Mouse (Mus musculus) midbrain, embryonic 16.5 days (tissue): ENCODE measurements around the gene Rftn1. TPM values are rescaled to one million over a fixed set of nuclear protein-coding genes. Genes with fewer than 3 reads are reported as not detected.
A peak's percentile ranks its signal among the peaks of the same experiment; 100 is the strongest.
"Not testable (repeated sequence)": the region's sequence is repeated elsewhere in the genome, so short reads cannot be mapped to it uniquely, and the experiment has no call there.

Source experiments
- ATAC-seq: fragments of 200-750 bp; cut with Nextera tagmentation; 2 replicates; pipeline ENCODE4 v1.8.0; 2017; ENCODE audit warnings: moderate TSS enrichment
- H3K27ac ChIP-seq: fragments of 300-500 bp; sonication (generic); 2 replicates; pipeline ENCODE4 v1.5.1; 2014; ENCODE audit warnings: mild to moderate bottlenecking, low read length, mixed read lengths
- H3K27me3 ChIP-seq: fragments of 300-500 bp; sonication (generic); 2 replicates; pipeline ENCODE4 v1.6.1; 2014; ENCODE audit warnings: low read depth, low read length, mixed read lengths; ENCODE audit not compliant: control insufficient read depth, insufficient read depth
- H3K36me3 ChIP-seq: fragments of 300-500 bp; sonication (generic); 2 replicates; pipeline ENCODE4 v1.6.1; 2014; ENCODE audit warnings: mild to moderate bottlenecking, low read length, moderate library complexity, mixed read lengths; ENCODE audit not compliant: control insufficient read depth, insufficient read depth
- H3K4me1 ChIP-seq: fragments of 300-500 bp; sonication (generic); 2 replicates; pipeline ENCODE4 v1.6.1; 2014; ENCODE audit warnings: mild to moderate bottlenecking, low read length, mixed read lengths; ENCODE audit not compliant: control insufficient read depth, insufficient read depth
- H3K4me2 ChIP-seq: fragments of 300-500 bp; sonication (generic); 2 replicates; pipeline ENCODE4 v1.6.1; 2014; ENCODE audit warnings: mild to moderate bottlenecking, low read length, mixed read lengths
- H3K4me3 ChIP-seq: fragments of 300-500 bp; sonication (generic); 2 replicates; pipeline ENCODE4 v1.5.1; 2014; ENCODE audit warnings: low read depth, mild to moderate bottlenecking, low read length, moderate library complexity, mixed read lengths
- H3K9ac ChIP-seq: fragments of 300-500 bp; sonication (generic); 2 replicates; pipeline ENCODE4 v1.6.1; 2014; ENCODE audit warnings: low read depth, low read length, mixed read lengths
- H3K9me3 ChIP-seq: fragments of 300-500 bp; sonication (generic); replicated peaks from 2 replicates; pipeline ENCODE4 v1.6.1; 2014; ENCODE audit warnings: mild to moderate bottlenecking, low read length, mixed read lengths; ENCODE audit not compliant: control insufficient read depth, poor library complexity, severe bottlenecking
- WGBS: fragments of 180-500 bp; shearing (Covaris S2); extraction: QIAGEN DNeasy Blood & Tissue Kit; methylation state at CpG from one replicate; pipeline ENCODE4 v1.1.7; 2014; 5-methylcytosine and 5-hydroxymethylcytosine counted together
- polyA plus RNA-seq: library from polyadenylated mRNA; unstranded; fragments of >200 nt; fragmentation: Nextera tagmentation; extraction: Ambion mirVana; gene quantifications from 2 replicates; pipeline ENCODE4 v1.2.1, GENCODE M21; 2015

The Rftn1 gene
- polyA plus RNA-seq, 1 experiment from 2014 or later, result 28.2 TPM

DNA sequence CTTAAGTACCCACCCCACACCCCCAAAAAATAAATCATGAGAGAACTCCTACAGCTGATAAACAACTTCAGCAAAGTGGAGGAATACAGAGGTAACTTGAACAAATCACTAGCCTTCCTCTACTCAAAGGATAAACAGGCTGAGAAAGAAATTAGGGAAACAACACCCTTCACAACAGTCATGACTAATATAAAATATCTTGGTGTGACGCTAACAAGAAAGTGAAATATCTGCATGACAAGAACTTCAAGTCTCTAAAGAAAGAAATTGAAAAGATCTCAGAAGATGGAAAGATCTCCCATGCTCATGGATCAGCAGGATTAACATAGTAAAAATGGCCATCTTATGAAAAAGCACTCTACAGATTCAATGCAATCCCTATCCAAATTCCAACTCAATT is 15.8 kb upstream of the Rftn1 start:
- H3K9me3 ChIP-seq, H3K4me2 ChIP-seq, H3K36me3 ChIP-seq, ATAC-seq, H3K27ac ChIP-seq, H3K9ac ChIP-seq, H3K4me1 ChIP-seq, H3K27me3 ChIP-seq, H3K4me3 ChIP-seq: not testable (repeated sequence)
- WGBS, result 97% methylated on average over 1 of the region's 1 CpGs

DNA sequence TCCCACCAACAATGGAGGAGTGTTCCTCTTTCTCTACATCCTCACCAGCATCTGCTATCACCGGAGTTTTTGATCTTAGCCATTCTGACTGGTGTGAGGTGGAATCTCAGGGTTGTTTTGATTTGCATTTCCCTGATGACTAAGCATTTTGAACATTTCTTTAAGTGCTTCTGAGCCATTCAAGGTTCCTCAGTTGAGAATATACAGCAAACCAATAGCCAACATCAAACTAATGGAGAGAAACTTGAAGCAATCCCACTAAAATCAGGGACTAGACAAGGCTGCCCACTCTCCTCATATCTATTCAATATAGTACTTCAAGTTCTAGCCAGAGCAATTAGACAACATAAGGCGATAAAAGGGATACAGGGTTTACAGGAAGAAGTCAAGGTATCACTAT is 15.4 kb upstream of the Rftn1 start:
- ATAC-seq, H3K4me2 ChIP-seq, H3K36me3 ChIP-seq, H3K4me3 ChIP-seq, H3K4me1 ChIP-seq, H3K27me3 ChIP-seq, H3K9ac ChIP-seq, H3K27ac ChIP-seq, H3K9me3 ChIP-seq: not testable (repeated sequence)
- 86% methylated on average over 2 of the region's 2 CpGs for WGBS

DNA sequence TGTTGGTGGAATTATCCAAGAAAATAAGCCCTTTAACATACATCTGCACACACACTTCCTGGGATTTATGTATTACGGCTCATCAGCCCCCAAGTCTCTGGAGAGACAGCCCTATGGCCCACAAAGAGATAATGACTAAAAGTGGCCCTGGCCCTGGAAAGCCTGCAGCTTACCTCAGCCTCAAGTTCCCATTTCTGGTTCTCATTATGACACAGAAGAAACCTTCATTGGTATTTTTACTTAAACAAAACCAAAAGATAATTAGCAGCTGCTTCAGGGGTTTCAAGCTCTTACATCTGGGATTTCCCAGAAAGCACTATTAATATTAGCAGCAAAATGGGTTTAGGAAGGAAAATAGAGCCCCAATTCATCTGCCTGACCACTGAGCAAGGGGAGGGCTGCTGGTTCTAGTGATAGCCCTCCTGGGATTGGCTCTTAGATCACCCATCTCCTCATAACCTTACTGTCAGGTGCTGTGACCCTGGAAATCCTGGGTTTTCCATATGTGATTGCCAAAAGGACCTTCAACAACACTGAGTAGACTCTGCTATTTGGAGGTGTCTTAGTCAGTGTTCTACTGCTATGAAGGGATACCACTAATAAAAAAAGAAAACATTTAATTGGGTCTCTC is 14.8 kb upstream of the Rftn1 start:
- H3K9ac ChIP-seq, result no peak overlapping the region
- no peak overlapping the region for H3K4me2 ChIP-seq
- H3K27me3 ChIP-seq, result no peaks in the 10 kb centered on the region
- ATAC-seq, result no peak
- H3K4me3 ChIP-seq, result no peak overlapping the region
- H3K4me1 ChIP-seq, result no peaks in the 10 kb centered on the region
- no peak overlapping the region for H3K27ac ChIP-seq
- no peaks in the 10 kb centered on the region for H3K9me3 ChIP-seq
- 88% methylated on average over 1 of the region's 1 CpGs for WGBS
- no peaks in the 10 kb centered on the region for H3K36me3 ChIP-seq

DNA sequence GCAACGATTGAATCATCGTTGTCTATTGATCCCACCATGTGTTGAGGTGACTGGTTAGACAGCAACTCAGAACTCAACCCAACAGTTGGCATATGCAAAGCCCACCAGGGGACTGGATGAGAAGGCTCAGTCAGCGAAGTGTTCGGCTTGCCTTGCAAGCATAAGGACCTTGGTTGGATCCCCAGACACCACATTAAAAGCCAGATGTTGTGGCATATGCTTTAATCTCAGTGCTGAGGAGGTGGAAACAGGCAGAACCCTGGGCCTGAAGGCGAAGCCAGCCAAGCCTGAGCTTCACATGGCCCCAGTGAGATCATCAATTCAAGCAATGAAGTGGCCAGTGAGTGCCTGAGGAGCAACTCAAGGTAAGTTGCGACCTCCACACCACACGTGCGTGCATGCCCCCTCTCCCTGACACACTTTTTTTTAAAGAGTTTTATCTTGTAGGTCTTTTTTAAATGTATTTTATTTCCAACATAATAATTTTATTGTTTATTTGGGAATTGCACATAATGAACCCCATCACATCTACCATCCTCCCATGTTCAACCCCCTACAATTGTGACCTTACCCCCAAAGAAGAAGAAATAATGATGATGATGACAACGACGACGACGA is 11.5 kb upstream of the Rftn1 start:
- ATAC-seq, result no peak
- 93% methylated on average over 12 of the region's 12 CpGs for WGBS
- Histone ChIP-seq H3K36me3 (no peaks in the 10 kb centered on the region), H3K4me2 (no peak overlapping the region), H3K4me1 (no peaks in the 10 kb centered on the region), H3K9me3 (no peaks in the 10 kb centered on the region), H3K27me3 (no peaks in the 10 kb centered on the region), H3K4me3 (no peak overlapping the region), H3K9ac (no peak overlapping the region), H3K27ac (no peak overlapping the region)

DNA sequence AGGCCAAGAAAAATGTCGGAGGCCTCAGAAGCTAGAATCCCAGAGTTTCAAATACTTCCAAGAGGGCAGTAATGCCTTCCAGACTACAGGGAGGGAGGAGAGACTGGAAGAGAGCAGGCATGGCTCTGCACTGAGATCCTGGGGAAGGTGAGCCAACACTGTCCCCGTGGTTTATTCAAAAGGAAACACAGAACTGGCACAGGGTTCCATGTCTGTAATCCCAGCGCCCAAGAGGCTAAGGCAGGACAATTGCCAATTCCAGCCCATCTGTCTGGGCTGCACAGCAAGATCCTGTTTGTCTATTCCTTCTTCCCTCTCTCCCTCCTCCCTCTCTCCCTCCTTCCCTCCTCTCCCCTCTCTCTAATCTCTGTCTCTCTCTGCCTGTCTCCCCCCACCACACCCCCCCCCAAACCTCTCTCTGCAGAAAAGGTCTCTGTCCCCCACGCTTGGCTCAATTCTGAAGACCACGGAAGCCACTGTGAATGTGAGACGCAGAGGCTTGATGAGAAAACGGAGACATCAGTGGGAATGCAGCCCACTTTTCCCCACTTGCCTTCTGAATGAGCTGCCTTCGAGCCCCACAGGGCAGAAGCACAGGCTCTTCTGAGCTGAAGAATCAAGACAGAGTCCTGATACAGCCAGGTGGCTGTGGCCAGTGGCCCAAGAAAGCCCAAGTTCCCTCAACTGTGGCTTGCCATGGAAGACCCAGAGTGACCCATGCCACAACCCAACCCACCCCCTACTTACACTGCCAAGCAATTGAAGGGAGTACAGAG is 8.8 kb upstream of the Rftn1 start:
- ATAC-seq, result peak; percentile 9; the same call in 1 of the 2 replicates
- Histone ChIP-seq H3K4me1 (no peaks in the 10 kb centered on the region), H3K9ac (no peak overlapping the region), H3K36me3 (no peaks in the 10 kb centered on the region), H3K27ac (no peak overlapping the region), H3K9me3 (no peaks in the 10 kb centered on the region), H3K4me2 (no peak overlapping the region), H3K4me3 (no peak overlapping the region), H3K27me3 (no peaks in the 10 kb centered on the region)
- WGBS, result 71% methylated on average over 8 of the region's 8 CpGs

DNA sequence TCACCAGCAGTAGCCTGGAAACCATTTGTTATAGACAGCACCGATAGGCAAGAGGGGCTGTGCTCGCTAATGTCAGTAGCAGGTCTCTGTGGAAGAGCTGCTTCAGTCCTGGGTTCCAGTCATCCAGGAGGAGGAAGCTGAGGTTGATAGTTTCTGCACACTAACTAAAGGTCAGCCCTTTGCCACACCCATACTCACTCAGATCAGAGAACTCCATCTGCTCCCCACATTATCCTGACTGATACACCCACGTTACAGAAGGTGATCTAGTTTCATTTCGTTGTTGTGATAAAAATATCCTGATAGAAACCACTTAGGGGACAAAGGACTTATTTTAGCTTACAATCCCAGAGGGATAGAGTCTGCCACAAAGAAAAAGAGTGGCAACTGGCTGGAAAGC is 7.1 kb upstream of the Rftn1 start:
- WGBS, result 88% methylated on average over 4 of the region's 4 CpGs
- H3K9me3 ChIP-seq, result no peaks in the 10 kb centered on the region
- no peak overlapping the region for H3K4me3 ChIP-seq

DNA sequence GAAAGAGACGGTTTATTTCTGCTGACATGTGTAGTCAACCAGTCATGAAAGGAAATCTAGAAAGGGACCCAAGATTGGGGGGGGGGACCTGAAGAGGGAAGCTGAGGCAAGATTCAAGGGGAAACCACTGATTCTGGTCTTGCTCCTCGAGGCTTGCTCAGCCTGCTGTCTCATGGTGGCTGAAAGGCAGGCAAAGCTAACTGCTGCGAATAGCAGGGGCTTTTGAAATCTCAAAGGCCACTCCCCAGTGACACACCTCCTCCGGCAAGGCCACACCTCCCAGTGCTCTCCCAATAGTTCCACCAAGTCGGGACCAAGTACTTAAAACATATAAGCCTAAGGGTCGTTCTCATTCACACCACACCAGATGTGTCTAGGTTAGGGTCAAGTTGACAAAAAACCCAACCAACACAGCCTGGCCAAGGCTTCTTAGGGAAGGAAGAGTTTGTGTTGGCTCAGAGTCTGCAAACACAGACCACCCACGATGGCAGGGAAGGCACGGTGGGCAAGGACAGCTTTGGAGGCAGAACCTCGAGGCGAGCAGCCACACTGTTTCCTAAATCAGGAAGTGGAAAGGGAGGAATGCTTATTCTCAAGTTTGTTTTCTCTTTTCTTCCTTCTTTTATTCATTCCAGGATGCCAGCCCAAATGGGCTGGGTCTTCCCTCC is 5.7 kb upstream of the Rftn1 start:
- no peak overlapping the region for H3K27ac ChIP-seq
- peaks cover 18% of the 10 kb centered on the region for H3K4me1 ChIP-seq
- no peak overlapping the region for H3K4me3 ChIP-seq
- 32% methylated on average over 10 of the region's 10 CpGs for WGBS
- H3K9me3 ChIP-seq, result no peaks in the 10 kb centered on the region
- H3K27me3 ChIP-seq, result peaks cover 4% of the 10 kb centered on the region; the same call in 1 of the 2 replicates
- no peak for ATAC-seq
- no peak overlapping the region for H3K4me2 ChIP-seq
- no peaks in the 10 kb centered on the region for H3K36me3 ChIP-seq
- no peak overlapping the region for H3K9ac ChIP-seq

More for the DNA sequence above, 7.1 kb upstream of the Rftn1 start:
- Histone ChIP-seq H3K36me3 (no peaks in the 10 kb centered on the region), H3K27me3 (no peaks in the 10 kb centered on the region), H3K9ac (no peak overlapping the region), H3K4me1 (peaks cover 9% of the 10 kb centered on the region), H3K27ac (no peak overlapping the region), H3K4me2 (no peak overlapping the region)
- ATAC-seq, result no peak

DNA sequence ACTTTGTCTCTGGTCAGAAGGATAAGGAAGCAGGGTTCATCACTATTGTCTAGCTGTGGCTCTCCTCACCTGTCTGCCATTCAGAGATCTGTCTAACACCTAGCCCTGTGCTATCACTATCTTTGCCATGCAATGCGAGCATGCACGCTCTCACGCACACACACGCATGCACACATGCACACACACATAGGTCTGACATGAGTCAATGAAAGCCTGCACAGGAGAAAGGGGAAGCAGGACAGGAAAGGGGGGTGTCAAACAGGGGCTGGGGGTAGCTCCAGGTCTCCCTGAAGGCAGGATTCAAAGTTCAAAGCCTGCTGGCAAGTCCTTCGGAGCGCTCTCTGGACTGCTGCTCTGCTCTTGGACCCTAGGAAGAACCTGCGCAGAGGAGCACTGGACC is 4.9 kb upstream of the Rftn1 start:
- no peak overlapping the region for H3K4me2 ChIP-seq
- H3K27me3 ChIP-seq, result peaks cover 11% of the 10 kb centered on the region
- H3K36me3 ChIP-seq, result no peaks in the 10 kb centered on the region
- 96% methylated on average over 7 of the region's 7 CpGs for WGBS
- no peak for ATAC-seq
- H3K27ac ChIP-seq, result no peak overlapping the region
- no peaks in the 10 kb centered on the region for H3K9me3 ChIP-seq
- peaks cover 18% of the 10 kb centered on the region for H3K4me1 ChIP-seq
- H3K9ac ChIP-seq, result no peak overlapping the region
- H3K4me3 ChIP-seq, result no peak overlapping the region

DNA sequence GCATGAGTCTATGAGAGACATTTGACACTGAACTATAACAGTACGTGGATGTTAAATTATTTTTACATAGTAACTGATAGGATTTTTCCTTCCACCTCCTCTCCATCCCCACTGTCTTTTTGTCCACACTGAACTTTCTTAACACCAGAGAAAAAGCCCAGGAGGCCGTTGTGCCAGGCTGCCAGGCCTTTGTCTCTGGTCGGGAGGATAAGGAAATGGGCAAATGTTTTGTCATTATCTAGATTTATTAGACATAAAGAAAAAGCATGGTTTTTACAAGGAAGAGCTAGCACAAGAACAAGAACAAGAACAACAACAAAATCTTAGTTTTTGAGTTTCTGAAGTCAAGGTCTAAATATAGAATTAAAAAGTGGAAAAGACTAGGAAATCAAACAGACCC is 4.1 kb upstream of the Rftn1 start:
- H3K4me3 ChIP-seq, result no peak overlapping the region
- no peak overlapping the region for H3K9ac ChIP-seq
- peaks cover 20% of the 10 kb centered on the region for H3K4me1 ChIP-seq
- no peak for ATAC-seq
- no peak overlapping the region for H3K27ac ChIP-seq
- 72% methylated on average over 3 of the region's 3 CpGs for WGBS
- H3K36me3 ChIP-seq, result no peaks in the 10 kb centered on the region
- no peaks in the 10 kb centered on the region for H3K9me3 ChIP-seq
- H3K4me2 ChIP-seq, result no peak overlapping the region
- peaks cover 12% of the 10 kb centered on the region for H3K27me3 ChIP-seq
